In the genomic region with DNA sequence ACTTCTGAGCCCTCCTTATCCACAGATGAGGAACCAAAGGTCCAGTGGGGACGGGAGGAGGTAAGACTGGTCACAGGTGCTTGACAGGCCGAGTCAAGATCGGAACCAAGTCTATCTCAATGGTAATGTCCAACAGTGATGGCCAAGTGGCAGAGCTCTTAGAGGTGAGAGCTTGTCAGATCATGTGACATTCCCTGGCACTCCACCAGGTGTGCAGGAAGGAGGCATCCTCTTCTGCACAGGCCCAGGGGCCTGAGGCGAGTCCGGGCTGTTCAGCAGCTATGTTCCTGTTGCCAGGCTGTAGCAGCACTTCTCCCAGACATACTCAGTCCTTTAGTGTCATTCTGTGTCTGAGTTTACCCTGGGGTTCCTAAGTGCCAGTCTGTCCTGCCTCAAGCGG, we compare ENCODE assay signal across 16 mouse cellular contexts.
"Had no signal": no experiment of that assay in that cellular context is flagged by ENCODE, and none has a peak within 500 bp of the region (broad histone marks: within the 10 kb centered on the region; RNA-seq: fewer than 3 reads in every experiment).

No protein-coding gene starts in this region.

- H3K9me3 ChIP-seq: hindbrain, embryonic 15.5 days; limb, embryonic 12.5 days; liver, embryonic 15.5 days; megakaryocyte, embryonic 14.5 days; midbrain, embryonic 15.5 days; neural tube, embryonic 12.5 days had no signal

- ATAC-seq: intestine, embryonic 16.5 days; lung, postnatal 0 days; midbrain, embryonic 15.5 days had no signal

- H3K27ac ChIP-seq: hindbrain, embryonic 15.5 days; limb, embryonic 12.5 days; liver, embryonic 15.5 days; macrophage; midbrain, embryonic 15.5 days; neural tube, embryonic 12.5 days had no signal

- H3K9ac ChIP-seq: hindbrain, embryonic 15.5 days; limb, embryonic 12.5 days; liver, embryonic 15.5 days; midbrain, embryonic 15.5 days; neural tube, embryonic 12.5 days had no signal

- H3K27me3 ChIP-seq: hindbrain, embryonic 15.5 days; limb, embryonic 12.5 days; liver, embryonic 15.5 days; midbrain, embryonic 15.5 days; neural tube, embryonic 12.5 days had no signal

- DNase-seq: layer of hippocampus, adult 9-11 months; layer of hippocampus, postnatal 36 days; lung, adult 2 months; thymus, adult 18-20 months; thymus, postnatal 25 days had no signal

- H3K4me3 ChIP-seq: hindbrain, embryonic 15.5 days; limb, embryonic 12.5 days; liver, embryonic 15.5 days; megakaryocyte, embryonic 14.5 days; midbrain, embryonic 15.5 days; neural tube, embryonic 12.5 days had no signal

- H3K4me2 ChIP-seq: hindbrain, embryonic 15.5 days; limb, embryonic 12.5 days; liver, embryonic 11.5 days; liver, embryonic 15.5 days; midbrain, embryonic 11.5 days; midbrain, embryonic 15.5 days; neural tube, embryonic 12.5 days had no signal
